Mouse (Mus musculus) kidney, postnatal 0 days (tissue): ENCODE measurements around the gene Cox7b. TPM values are rescaled to one million over a fixed set of nuclear protein-coding genes. Genes with fewer than 3 reads are reported as not detected.
"Not testable (repeated sequence)": the region's sequence is repeated elsewhere in the genome, so short reads cannot be mapped to it uniquely, and the experiment has no call there.

Experiments
- ATAC-seq: fragments of 200-750 bp; cut with Nextera tagmentation; replicated peaks from 2 replicates; pipeline ENCODE4 v1.8.0; 2017; ENCODE audit warnings: low read depth, moderate number of reproducible peaks, moderate TSS enrichment, moderate library complexity; ENCODE audit not compliant: low FRiP score
- DNase-seq: peaks from one replicate; pipeline ENCODE4 v3.0.0-alpha.2; 2016; ENCODE audit warnings: low spot score
- H3K27ac ChIP-seq: fragments of 300-500 bp; sonication (generic); 2 replicates; pipeline ENCODE4 v1.5.1; 2014; ENCODE audit warnings: mild to moderate bottlenecking
- H3K27me3 ChIP-seq: fragments of 300-500 bp; sonication (generic); 2 replicates; pipeline ENCODE4 v1.6.1; 2014; ENCODE audit warnings: low read length, mixed read lengths; ENCODE audit not compliant: insufficient read depth
- H3K36me3 ChIP-seq: fragments of 300-500 bp; sonication (generic); 2 replicates; pipeline ENCODE4 v1.6.1; 2014; ENCODE audit warnings: low read length, mixed read lengths; ENCODE audit not compliant: insufficient read depth
- H3K4me1 ChIP-seq: fragments of 300-500 bp; sonication (generic); replicated peaks from 2 replicates; pipeline ENCODE4 v1.6.1; 2014; ENCODE audit warnings: antibody characterized with exemption, low read length, mixed read lengths; ENCODE audit not compliant: insufficient read depth
- H3K4me2 ChIP-seq: fragments of 300-500 bp; sonication (generic); 2 replicates; pipeline ENCODE4 v1.6.1; 2014; ENCODE audit warnings: mild to moderate bottlenecking, low read length, moderate library complexity, mixed read lengths
- H3K4me3 ChIP-seq: fragments of 300-500 bp; sonication (generic); replicated peaks from 2 replicates; pipeline ENCODE4 v1.5.1; 2014; ENCODE audit warnings: low read depth, low read length
- H3K9ac ChIP-seq: fragments of 300-500 bp; sonication (generic); 2 replicates; pipeline ENCODE4 v1.6.1; 2014; ENCODE audit warnings: low read depth, low read length
- H3K9me3 ChIP-seq: fragments of 300-500 bp; sonication (generic); replicated peaks from 2 replicates; pipeline ENCODE4 v1.6.1; 2016; ENCODE audit warnings: low read length, inconsistent platforms, mixed read lengths
- CTCF ChIP-seq: IDR thresholded peaks from 2 replicates; pipeline ENCODE4 v1.5.1; 2016; ENCODE audit warnings: antibody characterized with exemption, low read depth, mild to moderate bottlenecking, moderate library complexity
- WGBS: fragments of 180-500 bp; shearing (Covaris S2); extraction: QIAGEN DNeasy Blood & Tissue Kit; methylation state at CpG from one replicate; pipeline ENCODE4 v1.1.7; 2014; 5-methylcytosine and 5-hydroxymethylcytosine counted together
- polyA plus RNA-seq: library from polyadenylated mRNA; unstranded; fragments of >200 nt; fragmentation: Nextera tagmentation; extraction: Ambion mirVana; gene quantifications from 2 replicates; pipeline ENCODE4 v1.2.1, GENCODE M21; 2015

Cox7b gene
- polyA plus RNA-seq: 754 and 861 TPM in 2 replicates

DNA sequence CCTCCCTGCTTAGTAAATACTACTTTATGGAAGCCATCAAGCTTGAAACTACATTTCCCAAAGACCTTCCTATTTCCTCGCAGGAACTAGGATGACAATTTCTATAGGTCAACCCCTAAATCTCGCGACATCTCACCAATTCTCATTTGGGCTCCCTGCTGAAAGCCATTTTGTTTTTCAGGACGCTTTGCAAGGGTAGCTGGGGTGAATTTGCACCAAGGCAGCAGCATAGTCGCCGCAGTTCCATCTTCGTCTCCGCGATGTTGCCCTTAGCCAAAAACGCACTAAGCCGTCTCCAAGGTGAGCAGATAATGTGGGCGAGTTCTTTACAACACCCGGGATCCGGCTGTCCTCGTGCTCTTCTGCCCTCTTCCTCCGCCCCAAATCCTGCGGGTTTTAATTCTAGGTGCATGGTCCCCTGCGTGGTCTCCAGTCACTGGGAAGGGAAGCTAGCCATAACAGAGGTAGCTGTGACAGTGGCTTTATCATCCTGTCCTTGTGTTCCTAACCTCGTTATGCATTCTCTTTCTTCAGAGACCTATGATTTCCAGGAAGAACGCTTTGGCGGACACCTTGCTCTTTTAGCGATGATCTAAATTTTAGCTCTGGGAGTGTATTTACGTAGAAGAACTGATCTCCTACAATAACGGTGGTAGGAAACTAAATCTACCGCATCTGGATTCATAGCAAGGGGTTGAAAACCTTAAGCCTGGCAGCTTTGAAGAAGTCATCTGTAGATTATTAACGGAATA is at the start of gene Cox7b:
Gene Cox7b, plus strand, starts transcription at position 130 of the 752 bp plus-strand sequence.
- no peaks in the 10 kb centered on the region for H3K27me3 ChIP-seq
- peak within 1 kb of the TSS; percentile 73 for H3K9ac ChIP-seq
- H3K27ac ChIP-seq: peak within 1 kb of the TSS; percentile 93
- no peaks in the 10 kb centered on the region for H3K36me3 ChIP-seq
- no peaks in the 10 kb centered on the region for H3K9me3 ChIP-seq
- no peak for TF ChIP-seq CTCF
- 25% methylated on average over 26 of the region's 26 CpGs for WGBS
- H3K4me2 ChIP-seq: peak within 1 kb of the TSS; percentile 47
- no peaks in the 10 kb centered on the region for H3K4me1 ChIP-seq
- ATAC-seq (peak; percentile 71), DNase-seq (peak; percentile 94)
- peak within 1 kb of the TSS; percentile 56 for H3K4me3 ChIP-seq

GRCm38 (mm10) chrX:106001605-106002004 is 13.9 kb upstream of the Cox7b start:
- no peak for TF ChIP-seq CTCF
- Histone ChIP-seq H3K9ac (no peak overlapping the region), H3K4me1 (no peaks in the 10 kb centered on the region), H3K4me2 (no peak overlapping the region), H3K27me3 (no peaks in the 10 kb centered on the region), H3K27ac (no peak overlapping the region), H3K9me3 (no peaks in the 10 kb centered on the region), H3K4me3 (no peak overlapping the region), H3K36me3 (no peaks in the 10 kb centered on the region)
- DNase-seq: no peak
- ATAC-seq: no peak
- 64% methylated on average over 1 of the region's 1 CpGs for WGBS

GRCm38 (mm10) chrX:106010762-106011161 is 4.7 kb upstream of the Cox7b start:
- Histone ChIP-seq H3K27ac (no peak overlapping the region), H3K9me3 (no peaks in the 10 kb centered on the region), H3K36me3 (no peaks in the 10 kb centered on the region), H3K4me3 (peak overlapping the region; percentile 55), H3K27me3 (no peaks in the 10 kb centered on the region), H3K4me1 (no peaks in the 10 kb centered on the region), H3K9ac (peak overlapping the region; percentile 63; the same call in 1 of the 2 replicates), H3K4me2 (peak overlapping the region; percentile 50)
- DNase-seq (no peak), ATAC-seq (no peak)
- no peak for TF ChIP-seq CTCF
- 22% methylated on average over 3 of the region's 3 CpGs for WGBS

DNA sequence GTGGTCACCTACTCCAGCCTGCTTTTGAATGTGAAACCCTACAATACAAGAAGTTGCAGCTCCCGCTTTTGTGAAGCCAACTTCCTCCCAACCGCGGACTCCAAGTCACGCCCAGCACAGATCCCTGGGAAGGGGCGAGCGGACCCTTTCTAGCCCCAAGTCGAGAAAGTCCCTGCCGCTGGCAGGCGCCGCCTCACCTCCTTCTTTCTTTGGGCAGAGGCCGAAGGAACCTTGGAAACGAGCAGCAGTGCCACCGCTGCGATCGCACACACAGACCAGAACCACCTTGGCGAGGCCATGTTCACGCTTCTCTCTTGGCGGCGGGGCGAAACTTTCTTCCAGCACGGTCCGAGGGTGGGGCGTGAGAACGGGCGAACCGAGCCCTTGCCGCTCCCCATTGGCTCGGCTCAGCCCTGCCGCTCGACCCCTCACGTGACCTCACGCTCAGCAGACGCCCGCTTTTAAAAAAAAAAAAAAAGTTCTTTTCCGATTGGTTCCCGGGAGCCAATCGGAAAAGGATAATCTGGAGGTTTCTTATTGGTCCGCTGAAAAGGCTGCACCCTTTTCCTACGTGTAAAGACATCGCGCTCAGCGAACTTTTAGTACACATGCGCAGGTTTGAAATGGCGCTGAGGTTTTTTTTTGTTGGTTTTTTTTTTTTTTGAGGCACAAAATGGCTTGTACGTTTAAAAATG is 3.9 kb upstream of the Cox7b start, which contains the start of gene Magt1:
Gene Magt1, minus strand, starts transcription at position 442 of the 695 bp plus-strand sequence.
- Histone ChIP-seq H3K4me1 (no peaks in the 10 kb centered on the region), H3K4me3 (peak within 1 kb of the TSS; percentile 55), H3K36me3 (no peaks in the 10 kb centered on the region), H3K9ac (peak within 1 kb of the TSS; percentile 63), H3K4me2 (peak within 1 kb of the TSS; percentile 55), H3K9me3 (no peaks in the 10 kb centered on the region), H3K27me3 (no peaks in the 10 kb centered on the region), H3K27ac (peak within 1 kb of the TSS; percentile 90)
- ATAC-seq (peak; percentile 96), DNase-seq (peak; percentile 93)
- 19% methylated on average over 45 of the region's 45 CpGs for WGBS
- no peak for TF ChIP-seq CTCF

GRCm38 (mm10) chrX:106012559-106012958 is 2.9 kb upstream of the Cox7b start:
- Histone ChIP-seq H3K27ac (peak overlapping the region; percentile 75; the same call in 1 of the 2 replicates), H3K9me3 (no peaks in the 10 kb centered on the region), H3K4me1 (no peaks in the 10 kb centered on the region), H3K27me3 (no peaks in the 10 kb centered on the region), H3K4me2 (peak overlapping the region; percentile 55), H3K4me3 (peak overlapping the region; percentile 16; the same call in 1 of the 2 replicates), H3K36me3 (no peaks in the 10 kb centered on the region), H3K9ac (peak overlapping the region; percentile 37; the same call in 1 of the 2 replicates)
- TF ChIP-seq CTCF: no peak
- no peak for DNase-seq
- WGBS: 75% methylated on average over 3 of the region's 3 CpGs
- no peak for ATAC-seq

DNA sequence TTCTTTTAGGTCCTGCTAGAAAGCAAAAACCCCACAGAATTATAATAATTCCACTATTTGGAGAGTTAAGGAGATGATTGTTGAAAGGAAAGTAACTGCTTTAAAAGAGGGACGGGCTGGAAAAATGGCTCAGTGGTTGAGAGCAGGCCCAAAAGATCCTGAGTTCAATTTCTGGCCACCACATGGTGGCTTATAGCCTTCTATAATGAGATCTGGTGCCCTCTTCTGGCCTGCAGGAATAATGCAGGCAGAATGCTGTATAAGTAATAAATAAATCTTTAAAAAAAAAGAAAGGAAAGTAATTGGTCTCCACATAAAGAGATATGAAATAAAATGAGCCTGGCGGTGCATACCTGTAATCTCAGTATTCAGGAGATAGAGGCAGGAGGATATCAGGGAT is 2.3 kb upstream of the Cox7b start:
- TF ChIP-seq CTCF: peak; percentile 76
- ATAC-seq: no peak
- Histone ChIP-seq H3K4me2 (no peak overlapping the region), H3K9me3 (no peaks in the 10 kb centered on the region), H3K27ac (no peak overlapping the region), H3K4me1 (no peaks in the 10 kb centered on the region), H3K4me3 (no peak overlapping the region), H3K27me3 (no peaks in the 10 kb centered on the region), H3K36me3 (no peaks in the 10 kb centered on the region), H3K9ac (no peak overlapping the region)
- 30% methylated on average over 2 of the region's 2 CpGs for WGBS
- DNase-seq: peak; percentile 61

DNA sequence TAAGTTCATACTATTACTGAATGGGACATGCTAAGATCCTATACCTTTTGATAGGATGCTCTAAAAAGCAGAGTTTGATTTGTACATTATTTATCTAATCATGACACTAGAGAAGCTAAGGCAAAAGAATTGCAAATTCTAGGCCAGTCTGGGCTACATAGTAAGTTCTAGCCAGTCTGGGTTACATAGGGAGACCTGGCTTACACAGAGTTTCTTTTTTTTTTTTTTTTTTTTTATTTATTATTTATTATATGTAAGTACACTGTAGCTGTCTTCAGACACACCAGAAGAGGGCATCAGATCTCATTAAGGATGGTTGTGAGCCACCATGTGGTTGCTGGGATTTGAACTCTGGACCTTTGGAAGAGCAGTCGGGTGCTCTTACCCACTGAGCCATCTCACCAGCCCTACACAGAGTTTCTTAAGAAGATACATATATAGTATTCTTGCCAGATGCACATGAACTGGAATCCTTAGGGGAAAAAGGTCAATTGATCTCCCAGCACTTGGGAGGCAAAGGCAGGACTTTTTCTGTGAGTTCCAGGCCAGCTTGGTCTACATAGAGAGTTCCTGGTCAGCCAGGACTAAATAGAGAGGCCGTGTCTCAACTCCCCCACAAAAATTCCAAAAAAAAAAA is 641 bp upstream of the Cox7b start:
- not testable (repeated sequence) for H3K4me2 ChIP-seq

More for the DNA sequence above, 641 bp upstream of the Cox7b start:
- DNase-seq, H3K27ac ChIP-seq, H3K4me1 ChIP-seq, H3K27me3 ChIP-seq, H3K9me3 ChIP-seq, H3K9ac ChIP-seq, H3K36me3 ChIP-seq, ATAC-seq, H3K4me3 ChIP-seq: not testable (repeated sequence)
- WGBS: 63% methylated on average over 2 of the region's 2 CpGs
